Mouse (Mus musculus) cerebellum, adult (tissue): ENCODE data around the gene Pphln1.
A peak's percentile ranks its signal among the peaks of the same experiment; 100 is the strongest.

Experiments used
- ATAC-seq: cut with Nextera tagmentation; 2 replicates; pipeline ENCODE4 v1.9.2; 2017; ENCODE audit warnings: mild to moderate bottlenecking, moderate library complexity, mixed read lengths; ENCODE audit not compliant: insufficient number of reproducible peaks, low FRiP score, low TSS enrichment

The Pphln1 gene

DNA sequence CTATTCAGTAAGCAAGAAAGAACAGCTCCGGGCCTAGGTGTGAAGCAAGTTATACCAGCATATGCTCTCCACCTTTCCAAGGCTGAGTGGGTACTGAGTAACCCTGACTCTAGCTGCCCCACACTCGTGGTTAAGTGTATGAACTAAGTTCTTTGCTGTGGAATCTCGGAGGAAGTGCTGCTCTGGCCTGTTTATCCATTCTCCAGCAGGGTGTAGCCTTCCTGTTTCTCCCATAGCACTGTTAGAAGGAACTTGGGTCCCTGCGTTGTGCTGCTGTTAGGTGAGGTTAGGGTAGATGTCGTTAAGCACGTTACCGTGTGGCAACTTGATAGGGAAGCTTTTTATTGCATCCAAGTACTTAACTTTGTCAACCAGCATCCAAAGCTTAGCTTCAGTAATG is 96.5 kb downstream of the Pphln1 start:
- no peak for ATAC-seq

DNA sequence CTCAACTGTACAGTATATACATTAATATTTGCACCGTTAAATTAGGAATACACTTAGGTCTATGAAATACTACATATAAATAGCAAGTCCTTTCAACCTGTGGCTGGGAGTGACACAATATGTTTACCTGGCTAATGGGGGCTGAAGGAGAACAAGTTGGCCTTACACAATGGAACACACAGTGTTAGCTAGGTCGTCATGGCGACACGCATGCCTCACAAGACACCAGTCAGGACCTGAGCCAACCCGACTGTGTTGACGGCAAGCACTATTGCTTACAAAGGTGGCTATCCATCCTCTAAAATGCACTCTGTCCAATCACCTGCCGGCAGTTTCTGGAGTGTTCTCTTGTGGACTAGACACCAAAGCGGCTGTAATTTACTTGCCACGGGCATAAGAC is 101.7 kb downstream of the Pphln1 start:
- ATAC-seq = no peak

DNA sequence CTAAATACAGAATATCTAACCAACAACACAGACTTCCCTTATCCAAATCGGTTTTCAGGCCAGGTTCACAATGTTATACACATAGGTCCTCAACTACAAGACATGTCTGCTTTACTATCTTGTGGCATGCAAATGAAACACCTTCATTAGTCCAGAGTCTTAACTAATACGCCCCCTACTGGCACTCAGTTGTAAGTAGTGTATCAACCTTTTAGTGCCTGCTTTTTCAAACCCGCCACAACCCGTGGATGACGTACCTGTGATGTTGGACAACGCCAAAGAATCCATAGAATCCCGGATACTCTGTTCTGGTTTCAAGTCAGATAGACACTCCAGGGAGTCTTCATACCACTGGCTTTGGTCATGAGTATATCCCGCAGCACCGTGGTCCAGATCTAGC is 104.6 kb downstream of the Pphln1 start:
- ATAC-seq = no peak

DNA sequence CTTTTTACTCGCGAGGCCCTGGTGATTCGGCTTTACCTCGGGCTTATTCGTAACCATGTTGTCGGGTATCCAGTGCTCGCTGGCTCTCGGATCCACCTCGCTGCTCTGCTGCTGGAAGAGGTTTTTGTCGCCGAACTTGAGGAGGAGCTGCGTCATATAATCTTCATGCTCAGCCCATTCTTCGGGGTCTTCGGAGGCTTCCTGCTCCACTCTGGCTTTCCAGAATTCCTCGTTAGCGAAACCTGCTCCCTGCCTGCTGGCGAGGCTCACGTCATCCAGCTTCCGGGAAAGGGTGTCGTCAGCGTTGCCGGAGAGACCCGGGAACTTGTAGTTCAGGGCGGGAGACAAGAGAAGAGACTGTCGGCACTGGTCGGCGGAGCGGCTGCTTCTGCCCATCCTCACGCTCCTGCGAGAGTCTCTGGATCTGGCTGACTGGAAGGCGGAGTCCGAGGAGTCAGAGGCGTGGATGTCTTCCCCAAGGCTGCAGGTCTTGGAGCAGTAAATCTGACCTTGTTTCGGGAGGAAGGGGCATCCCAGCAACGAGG is 105.1 kb downstream of the Pphln1 start:
- no peak for ATAC-seq

DNA sequence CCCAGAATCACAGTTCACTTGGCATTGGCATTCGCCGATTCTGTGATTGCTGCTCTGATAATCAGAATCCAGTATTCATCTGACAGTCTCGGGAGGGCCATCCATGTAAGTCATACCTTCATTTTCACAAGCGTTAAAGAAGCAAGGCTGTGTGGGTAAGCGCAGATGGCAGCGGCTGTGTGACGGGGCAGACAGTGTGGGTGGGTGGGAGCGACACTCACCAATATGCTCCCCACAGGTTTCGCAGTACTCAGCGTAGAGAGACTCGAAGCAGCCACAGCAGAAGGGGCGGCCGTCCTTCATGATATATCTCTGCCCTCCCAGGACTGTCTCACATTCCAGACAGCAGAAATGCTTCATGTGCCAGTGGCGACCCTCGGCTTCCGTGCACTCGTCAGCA is 106.7 kb downstream of the Pphln1 start:
- no peak for ATAC-seq

DNA sequence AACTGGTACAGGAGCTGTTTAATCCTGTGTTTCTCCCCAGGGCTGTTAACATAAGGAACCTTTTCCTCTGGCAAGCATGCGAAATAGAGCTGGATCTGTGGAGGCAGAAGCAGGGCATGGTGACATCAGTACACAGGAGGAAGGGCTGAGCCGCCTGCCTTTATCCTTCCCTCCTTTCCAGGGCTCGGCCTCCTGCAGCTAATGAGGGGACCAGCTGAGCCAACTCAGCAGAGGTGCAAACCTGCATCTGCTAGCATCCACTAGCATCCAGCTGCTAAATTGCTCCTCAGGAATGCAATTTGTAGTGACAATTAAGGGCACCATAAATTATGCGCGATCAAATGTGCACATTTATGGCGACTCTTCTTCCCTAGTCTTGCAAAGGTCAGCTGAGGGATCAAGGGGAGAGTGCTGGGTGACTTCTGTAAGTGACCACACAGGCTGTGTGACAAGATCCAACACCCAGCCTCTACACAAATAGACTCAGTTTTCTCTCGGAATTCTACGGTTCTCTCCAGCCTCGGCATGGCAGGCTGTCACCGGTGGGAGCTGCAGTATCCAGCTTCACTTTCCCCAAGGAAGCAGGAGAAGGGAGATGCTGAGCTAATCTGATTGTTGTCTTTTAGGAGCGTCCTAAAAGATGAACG is 112.7 kb downstream of the Pphln1 start:
- ATAC-seq = no peak

DNA sequence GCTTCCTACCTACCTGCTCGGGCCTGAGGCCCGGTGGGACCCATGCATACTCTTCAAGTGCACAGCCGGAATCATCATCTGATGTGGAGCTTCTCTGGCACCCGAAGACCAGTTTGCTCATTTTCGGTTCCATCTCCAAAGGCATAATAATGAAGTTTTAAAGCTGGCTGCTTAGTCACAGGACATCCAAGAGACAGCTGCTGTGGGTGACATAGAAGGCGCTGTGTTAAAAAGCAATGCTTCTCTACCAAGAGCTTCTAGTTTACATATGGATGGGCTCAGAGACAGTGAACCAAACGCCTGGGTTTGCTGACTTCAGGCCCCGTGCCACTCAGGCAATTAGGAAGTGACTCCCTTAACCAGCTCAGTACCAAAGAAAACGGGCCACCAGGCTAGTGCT is 114.3 kb downstream of the Pphln1 start:
- ATAC-seq = no peak

DNA sequence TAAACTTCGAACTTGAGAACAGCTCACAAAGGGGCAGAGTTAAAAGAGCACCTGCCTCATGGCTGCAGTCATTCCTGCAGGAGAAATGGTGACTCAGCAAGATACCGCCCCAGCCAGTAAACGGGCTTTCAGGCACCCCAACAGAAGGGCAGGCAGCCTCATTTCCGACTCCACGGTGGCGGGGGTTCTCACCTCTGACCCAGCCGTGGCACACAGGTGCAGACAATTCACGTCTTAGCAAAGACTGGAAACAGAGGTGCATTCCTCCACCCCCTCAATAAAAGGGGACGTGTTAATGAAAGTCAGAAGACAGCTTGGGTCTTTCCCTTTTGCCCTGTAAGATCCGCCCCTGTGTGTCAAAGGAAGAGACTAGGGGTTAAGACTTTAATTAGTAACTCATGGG is 115.8 kb downstream of the Pphln1 start:
- no peak for ATAC-seq

DNA sequence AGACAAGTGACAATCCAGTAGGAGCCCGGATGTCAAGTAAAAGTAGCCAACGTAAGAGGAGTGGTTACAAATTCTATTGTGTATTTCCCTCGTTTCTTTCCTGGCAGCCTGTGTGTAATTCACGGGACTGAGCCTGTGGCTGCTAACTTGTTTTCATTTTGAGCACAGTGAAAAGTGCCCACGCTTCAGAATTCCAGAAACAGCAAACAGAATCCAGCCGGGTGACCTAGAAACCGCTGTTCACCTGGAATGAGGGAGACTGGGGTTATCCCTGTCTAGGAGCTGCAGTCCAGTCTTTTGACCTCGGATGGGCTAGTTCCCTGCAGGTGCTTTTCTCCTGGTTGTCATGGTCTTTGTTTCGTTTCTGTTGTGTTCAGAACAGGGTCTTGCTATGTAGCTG is 117.2 kb downstream of the Pphln1 start:
- ATAC-seq = no peak

DNA sequence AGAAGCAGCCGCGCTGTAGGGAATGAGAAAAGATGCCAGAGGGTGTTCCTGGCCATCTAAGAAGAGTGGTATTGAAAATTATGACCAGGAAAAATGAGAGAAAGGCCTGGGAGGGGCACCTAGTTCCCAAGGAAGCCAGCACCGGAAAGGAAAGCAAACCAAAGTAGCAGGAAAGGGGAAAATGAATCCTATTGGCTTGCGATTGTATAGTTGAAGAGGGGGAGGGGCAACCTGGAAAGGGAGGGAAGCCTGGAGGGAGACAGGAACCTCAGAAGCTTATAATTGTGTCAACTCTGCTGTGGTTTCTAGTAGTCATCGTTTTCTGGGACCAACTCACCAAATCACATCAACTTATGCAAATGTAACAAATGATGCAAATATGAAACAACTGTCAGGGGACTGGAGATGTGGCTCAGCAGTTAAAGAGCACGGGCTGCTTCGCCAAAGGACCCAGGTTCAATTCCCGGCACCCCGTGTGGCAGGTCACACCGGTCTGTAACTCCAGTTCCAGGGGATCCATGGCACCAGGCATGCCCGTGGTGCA is 118.9 kb downstream of the Pphln1 start:
- no peak for ATAC-seq

DNA sequence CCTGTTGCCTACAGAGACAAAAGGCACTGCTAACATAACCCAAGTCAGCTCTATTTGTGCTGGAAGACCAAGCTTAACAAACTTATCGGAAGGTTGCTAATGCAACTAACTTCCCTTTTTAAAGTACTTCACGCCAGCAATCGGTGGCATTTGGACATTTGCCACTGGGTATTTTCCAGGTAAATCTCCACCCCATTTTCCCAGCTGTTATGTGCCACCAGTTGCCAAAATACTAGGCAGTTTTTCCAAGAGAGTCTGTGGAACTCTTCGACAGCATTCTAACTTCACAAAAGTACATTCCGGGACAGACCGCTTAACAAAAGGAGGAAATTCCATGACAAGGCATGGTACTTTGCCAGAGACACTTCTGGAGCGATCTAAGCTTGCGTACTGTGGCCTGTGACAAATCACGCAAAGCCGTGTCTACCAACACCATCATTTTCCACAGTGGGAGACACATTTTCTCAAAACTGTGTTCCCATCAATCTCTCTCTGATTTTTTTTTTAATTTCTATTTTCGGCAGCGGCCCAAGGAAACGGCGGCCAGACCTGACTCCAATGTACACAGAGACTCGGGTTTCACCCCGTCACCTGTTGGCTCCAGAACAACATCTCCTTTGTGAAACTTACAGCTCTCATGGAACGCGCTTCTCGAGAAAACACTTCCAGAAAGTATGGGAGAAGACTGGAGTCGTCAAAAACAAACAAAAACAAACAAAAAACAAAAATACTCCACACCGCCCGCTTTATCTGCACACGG is 120.2 kb downstream of the Pphln1 start:
- ATAC-seq = no peak

DNA sequence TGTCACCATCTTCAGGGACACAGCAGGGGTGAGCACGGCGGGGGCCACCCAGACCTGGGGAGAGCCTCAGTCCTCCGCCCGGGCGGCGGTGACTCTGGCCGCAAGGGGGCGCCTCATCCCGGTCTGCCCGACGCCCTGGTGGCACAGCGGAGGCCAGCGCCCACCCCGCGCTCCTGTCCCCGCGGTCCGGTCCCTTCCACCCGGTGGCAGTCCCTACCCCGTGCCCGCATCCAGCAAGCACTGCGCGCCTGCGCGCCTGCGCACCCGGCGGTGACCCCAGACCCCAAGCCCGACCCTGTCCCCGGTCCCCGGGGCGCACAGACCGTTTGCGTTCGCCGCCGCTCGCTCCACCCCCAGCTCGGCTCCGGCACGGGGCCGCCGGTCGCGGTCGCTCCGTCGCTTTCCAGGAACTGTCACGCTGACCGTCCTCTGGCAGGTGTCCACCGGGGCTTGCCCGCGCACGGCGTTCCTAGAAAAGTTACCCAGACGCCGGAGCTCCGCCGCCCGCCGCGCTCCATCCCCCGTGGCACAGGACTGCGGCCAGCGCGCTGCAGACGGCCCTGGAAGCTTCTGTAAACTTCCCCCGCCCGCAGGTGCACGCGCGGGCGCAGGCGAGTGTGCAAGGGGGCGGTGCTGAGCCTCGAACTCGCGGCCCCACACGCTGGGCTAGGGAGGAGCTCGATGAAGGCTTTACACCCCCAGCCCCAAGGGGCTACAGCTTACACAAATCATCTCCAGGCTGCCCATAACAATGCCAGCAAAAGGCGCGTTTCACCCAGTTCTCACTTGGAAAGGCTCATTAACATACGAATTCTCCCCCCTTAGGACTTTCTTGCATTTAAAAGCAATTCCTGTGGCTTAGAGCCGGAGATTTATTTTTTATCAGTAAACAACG is 121.0 kb downstream of the Pphln1 start:
- ATAC-seq = peak; percentile 75

DNA sequence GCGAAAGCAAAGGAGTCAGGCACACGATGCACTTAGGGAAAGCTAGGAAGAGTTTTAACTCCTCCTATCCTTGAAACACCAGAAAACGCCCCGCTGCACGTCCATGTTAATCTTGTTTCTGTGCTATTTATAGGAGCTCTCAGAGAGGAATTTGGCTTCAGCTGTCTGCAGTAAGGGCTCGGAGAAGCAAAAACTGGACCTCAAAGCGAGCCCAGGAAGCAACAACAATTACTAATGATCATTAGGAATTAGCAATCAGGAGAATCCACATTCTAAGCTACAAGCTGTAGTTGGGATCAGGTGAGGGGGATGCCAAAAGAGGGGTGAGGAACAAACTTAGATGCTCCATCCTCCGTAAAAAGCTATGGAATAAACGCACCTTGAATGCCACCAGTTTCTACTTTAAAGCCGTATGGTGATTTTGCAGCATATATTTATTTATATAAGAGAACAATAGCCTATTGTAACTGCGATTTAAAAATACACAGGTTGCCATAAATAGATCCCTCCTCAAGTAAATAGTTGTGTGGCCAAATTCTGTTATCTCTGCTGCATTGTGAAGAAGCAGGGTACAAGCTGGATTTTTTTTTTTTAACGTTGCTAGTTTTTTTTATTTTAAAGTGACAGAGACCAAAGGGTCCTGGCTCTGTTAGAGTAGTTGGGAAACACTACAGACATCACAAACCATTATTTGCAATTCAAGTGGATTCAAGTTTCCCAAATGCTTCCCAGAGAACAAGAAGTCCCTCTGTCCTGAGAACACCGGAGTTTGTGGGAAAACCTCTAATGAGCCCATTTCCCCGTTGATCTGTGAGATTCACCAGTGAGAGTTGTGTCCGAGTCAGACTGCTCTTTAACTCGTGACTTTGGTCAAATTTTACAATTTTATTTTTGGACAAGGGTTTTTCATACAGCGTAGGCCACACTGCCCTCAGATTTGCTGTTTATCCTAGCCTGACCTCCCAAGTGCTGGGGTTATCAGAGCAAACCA is 122.0 kb downstream of the Pphln1 start:
- ATAC-seq = no peak

DNA sequence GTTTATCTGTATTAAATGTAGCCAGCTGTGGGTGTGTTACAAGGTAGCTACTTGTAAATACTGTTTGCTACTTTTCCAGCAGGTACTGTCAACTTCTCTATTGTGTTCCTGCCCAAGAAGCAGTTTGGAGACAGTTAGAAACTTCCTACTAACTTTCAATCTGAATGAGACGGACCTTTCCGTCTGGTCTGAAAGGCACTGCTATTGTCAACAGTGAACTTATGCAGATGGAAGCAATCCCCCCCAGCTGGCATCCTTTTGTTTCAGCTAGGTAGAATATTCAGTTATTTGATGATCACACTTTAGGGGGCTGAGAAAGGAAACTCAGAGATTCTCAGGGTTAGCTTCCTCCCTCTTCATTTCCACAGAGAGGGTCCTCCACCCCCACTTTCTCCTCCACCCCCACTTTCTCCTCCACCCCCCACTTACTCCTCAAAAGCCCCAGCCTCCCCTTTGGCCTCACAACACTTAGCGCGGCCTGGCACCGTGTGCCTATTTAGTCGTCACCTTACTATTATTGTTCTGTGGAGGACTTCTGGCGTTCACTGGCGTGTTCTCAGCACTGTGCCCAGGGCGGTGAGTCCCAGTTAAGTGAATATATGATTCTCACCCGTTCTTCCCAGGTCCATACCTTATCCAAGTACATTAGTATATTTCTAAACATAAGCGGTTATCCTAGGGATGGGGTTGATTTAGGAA is 123.1 kb downstream of the Pphln1 start:
- ATAC-seq = no peak

DNA sequence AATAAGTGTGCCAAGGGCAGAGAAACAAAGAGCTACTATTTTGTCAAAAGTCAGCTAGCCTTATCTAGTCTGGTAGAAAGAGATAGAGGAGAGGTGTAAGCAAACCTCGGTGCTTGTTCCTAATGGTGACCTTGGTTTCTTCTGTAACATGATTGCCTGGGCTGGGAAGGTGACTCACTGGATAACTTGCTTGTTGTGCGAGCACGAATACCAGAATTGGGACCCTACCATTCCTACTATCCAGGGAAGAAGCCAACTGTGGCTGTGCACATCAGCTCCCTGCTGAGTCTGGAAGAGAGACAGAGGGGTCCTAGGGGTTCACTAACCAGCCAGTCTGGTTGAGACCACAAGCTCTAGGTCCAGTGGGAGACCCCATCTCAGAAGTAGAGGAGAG is 123.6 kb downstream of the Pphln1 start:
- no peak for ATAC-seq

DNA sequence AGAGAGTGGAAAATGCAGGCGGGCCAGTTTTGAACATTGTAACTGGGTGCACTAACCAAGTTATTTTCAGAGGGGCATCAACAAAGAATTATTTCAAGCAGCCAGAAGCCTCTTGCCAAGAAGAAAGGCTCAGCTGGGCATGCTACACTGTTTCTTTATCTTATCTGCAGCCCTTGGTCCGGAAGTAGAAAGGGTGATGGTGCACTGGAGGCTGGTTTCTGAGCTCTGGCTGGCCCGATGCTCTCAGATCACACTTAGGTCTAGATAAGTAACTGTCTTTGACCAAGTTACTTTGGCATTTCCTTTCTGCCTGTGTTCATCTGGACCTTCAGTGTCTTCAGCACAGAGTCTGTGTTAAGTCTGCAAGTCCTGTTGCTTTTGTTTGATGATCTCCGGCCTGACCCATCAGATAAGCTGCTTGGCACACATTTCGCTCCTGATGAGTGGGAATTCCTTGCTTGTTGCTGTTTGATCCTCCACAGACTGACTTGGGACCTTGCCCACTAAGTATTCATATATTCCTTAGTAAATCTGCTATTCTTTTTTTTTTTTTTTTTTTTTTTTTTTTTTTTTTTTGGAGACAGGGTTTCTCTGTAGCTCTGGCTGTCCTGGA is 127.3 kb downstream of the Pphln1 start:
- ATAC-seq = no peak

DNA sequence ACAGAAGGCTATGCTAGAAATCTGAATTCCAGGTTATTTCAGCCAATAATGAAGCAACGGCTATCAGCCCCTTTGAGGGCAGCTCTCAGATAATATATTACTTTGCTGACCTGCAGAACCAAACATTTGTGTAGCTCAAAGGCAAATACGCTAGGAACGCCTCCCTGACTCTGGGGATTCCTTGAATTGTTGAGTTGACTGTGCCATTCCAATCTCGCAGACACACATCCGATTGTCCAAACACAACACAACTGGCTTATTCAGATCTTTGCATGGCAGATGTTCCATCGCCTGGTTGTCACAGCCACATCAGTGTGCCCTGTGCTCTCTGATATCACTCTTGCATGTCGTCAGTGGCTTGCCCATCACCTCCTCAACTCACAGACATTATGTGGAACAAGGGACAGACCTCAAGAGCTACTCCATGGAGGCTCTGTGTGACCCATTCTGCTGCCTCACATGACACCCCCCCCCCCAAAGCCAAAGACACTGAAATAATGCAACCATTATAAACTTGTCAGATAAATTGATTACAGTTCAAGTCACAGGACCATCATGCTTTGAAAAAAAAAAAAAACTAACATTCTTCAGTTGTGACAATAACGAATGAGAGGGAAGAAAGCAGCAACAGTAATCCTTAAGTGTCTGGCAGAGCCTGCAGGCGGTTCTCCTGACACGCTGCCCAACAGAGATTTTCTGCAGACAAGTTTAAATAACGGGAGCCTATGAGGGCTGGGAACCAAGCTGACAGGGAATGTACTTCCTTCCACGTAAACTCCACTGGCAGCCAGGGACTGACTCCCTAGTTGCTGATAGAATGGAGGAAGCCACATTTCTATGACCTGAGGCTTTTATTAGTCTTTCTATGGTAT is 131.9 kb downstream of the Pphln1 start:
- no peak for ATAC-seq

DNA sequence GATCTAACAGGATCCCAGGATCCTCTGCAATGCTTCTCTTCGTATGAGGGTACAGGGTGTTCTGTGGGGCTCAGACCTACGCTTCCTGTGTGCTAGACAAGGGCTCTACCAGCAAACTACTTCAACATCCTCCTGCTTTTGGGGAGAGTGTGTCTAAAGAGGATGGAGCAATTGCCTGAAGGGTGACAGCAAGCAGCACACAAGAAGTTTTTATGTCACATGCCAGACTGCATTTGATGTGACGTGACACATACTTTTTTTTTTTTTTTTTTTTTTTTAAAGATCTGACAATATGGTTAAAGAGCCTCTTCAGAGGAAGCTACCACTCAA is 132.5 kb downstream of the Pphln1 start:
- ATAC-seq = no peak
